Mouse (Mus musculus) lung, postnatal 0 days (tissue): ENCODE results near the gene Myo1e. TPM values are rescaled to one million over a fixed set of nuclear protein-coding genes. Genes with fewer than 3 reads are reported as not detected.

Experiments used
- ATAC-seq: fragments of 200-750 bp; cut with Nextera tagmentation; 2 replicates; pipeline ENCODE4 v1.8.0; 2017; ENCODE audit warnings: moderate library complexity
- DNase-seq: peaks from one replicate; pipeline ENCODE4 v3.0.0-alpha.2; 2016; ENCODE audit warnings: low spot score
- H3K27ac ChIP-seq: fragments of 300-500 bp; sonication (generic); 2 replicates; pipeline ENCODE4 v1.5.1; 2014; ENCODE audit warnings: antibody characterized with exemption, mild to moderate bottlenecking, low read length, mixed read lengths
- H3K27me3 ChIP-seq: fragments of 300-500 bp; sonication (generic); replicated peaks from 2 replicates; pipeline ENCODE4 v1.6.1; 2014; ENCODE audit warnings: low read length, mixed read lengths; ENCODE audit not compliant: insufficient read depth
- H3K36me3 ChIP-seq: fragments of 300-500 bp; sonication (generic); 2 replicates; pipeline ENCODE4 v1.6.1; 2014; ENCODE audit warnings: low read length, mixed read lengths; ENCODE audit not compliant: insufficient read depth
- H3K4me1 ChIP-seq: fragments of 300-500 bp; sonication (generic); 2 replicates; pipeline ENCODE4 v1.6.1; 2014; ENCODE audit warnings: antibody characterized with exemption, low read depth, low read length, mixed read lengths; ENCODE audit not compliant: insufficient read depth
- H3K4me2 ChIP-seq: fragments of 300-500 bp; sonication (generic); replicated peaks from 2 replicates; pipeline ENCODE4 v1.6.1; 2014; ENCODE audit warnings: low read depth, mild to moderate bottlenecking, low read length, moderate library complexity, mixed read lengths
- H3K4me3 ChIP-seq: fragments of 300-500 bp; sonication (generic); 2 replicates; pipeline ENCODE4 v1.5.1; 2014; ENCODE audit warnings: low read depth, low read length
- H3K9ac ChIP-seq: fragments of 300-500 bp; sonication (generic); replicated peaks from 2 replicates; pipeline ENCODE4 v1.6.1; 2014; ENCODE audit warnings: low read depth, mild to moderate bottlenecking
- H3K9me3 ChIP-seq: fragments of 300-500 bp; sonication (generic); 2 replicates; pipeline ENCODE4 v1.6.1; 2016; ENCODE audit warnings: low read length, mixed read lengths
- CTCF ChIP-seq: IDR thresholded peaks from 2 replicates; pipeline ENCODE4 v1.5.1; 2016; ENCODE audit warnings: antibody characterized with exemption, mild to moderate bottlenecking
- EP300 ChIP-seq: IDR thresholded peaks from 2 replicates; pipeline ENCODE4 v1.6.1; 2016; ENCODE audit warnings: antibody characterized with exemption, mild to moderate bottlenecking, control low read depth
- WGBS: fragments of 180-500 bp; shearing (Covaris S2); extraction: QIAGEN DNeasy Blood & Tissue Kit; methylation state at CpG from one replicate; pipeline ENCODE4 v1.1.7; 2014; 5-methylcytosine and 5-hydroxymethylcytosine counted together
- polyA plus RNA-seq: library from polyadenylated mRNA; unstranded; fragments of >200 nt; fragmentation: Nextera tagmentation; extraction: Ambion mirVana; gene quantifications from 2 replicates; pipeline ENCODE4 v1.2.1, GENCODE M21; 2015

The Myo1e gene
- polyA plus RNA-seq, 1 experiment from 2014 or later = 36.0 TPM

GRCm38 (mm10) chr9:70391660-70392562 lies 184.8 kb downstream of the Myo1e start:
- Histone ChIP-seq H3K27me3 (no peaks in the 10 kb centered on the region), H3K9me3 (no peaks in the 10 kb centered on the region), H3K4me1 (no peaks in the 10 kb centered on the region), H3K4me3 (no peak overlapping the region), H3K9ac (no peak overlapping the region), H3K4me2 (no peak overlapping the region), H3K36me3 (peaks cover 15% of the 10 kb centered on the region), H3K27ac (no peak overlapping the region)
- ATAC-seq (no peak), DNase-seq (no peak)
- TF ChIP-seq EP300 = no peak
- TF ChIP-seq CTCF = no peak
- WGBS = 70% methylated on average over 12 of the region's 12 CpGs

DNA sequence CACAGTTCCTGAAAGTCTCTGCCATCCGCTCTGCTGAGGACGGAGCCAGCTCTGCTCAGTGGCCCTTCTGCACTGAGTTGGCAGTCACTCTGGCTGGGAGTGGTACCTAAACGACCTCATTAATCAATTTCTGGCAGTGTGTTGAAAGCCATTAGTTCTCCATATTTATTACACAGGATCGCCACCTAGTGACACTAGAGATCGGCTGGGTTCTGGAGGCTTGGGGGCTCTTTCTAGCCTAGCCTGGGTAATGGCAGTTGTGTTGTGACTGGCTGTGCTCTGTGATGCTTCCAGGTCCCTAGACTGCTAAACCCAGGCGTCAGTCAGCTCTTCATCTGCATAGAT lies 185.4 kb downstream of the Myo1e start:
- no peak overlapping the region for H3K4me2 ChIP-seq
- ATAC-seq (no peak), DNase-seq (peak; percentile 42)
- WGBS = 17% methylated on average over 6 of the region's 6 CpGs
- H3K27ac ChIP-seq = no peak overlapping the region
- TF ChIP-seq CTCF = peak; percentile 60
- TF ChIP-seq EP300 = no peak
- H3K9ac ChIP-seq = no peak overlapping the region
- no peaks in the 10 kb centered on the region for H3K9me3 ChIP-seq
- H3K4me1 ChIP-seq = no peaks in the 10 kb centered on the region
- H3K4me3 ChIP-seq = no peak overlapping the region
- peaks cover 15% of the 10 kb centered on the region for H3K36me3 ChIP-seq
- H3K27me3 ChIP-seq = no peaks in the 10 kb centered on the region

DNA sequence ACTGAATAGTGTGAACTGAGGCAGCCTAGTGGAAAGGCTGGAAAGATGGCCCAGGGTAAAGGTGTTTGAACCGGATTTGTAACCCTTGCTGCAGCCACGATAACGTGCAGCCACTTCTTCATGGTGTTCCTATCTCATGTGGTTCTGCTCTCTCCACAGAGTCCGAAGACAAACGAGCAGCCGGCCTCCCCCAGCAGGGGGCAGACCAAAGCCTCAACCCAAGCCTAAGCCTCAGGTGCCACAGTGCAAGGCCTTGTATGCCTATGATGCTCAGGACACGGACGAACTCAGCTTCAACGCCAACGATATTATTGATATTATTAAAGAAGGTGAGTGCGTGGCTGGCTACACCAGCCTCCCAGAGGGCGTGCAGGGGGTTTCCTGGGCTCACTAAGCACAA lies 188.5 kb downstream of the Myo1e start:
- no peaks in the 10 kb centered on the region for H3K9me3 ChIP-seq
- DNase-seq (no peak), ATAC-seq (no peak)
- no peak overlapping the region for H3K9ac ChIP-seq
- WGBS = 83% methylated on average over 12 of the region's 12 CpGs
- no peaks in the 10 kb centered on the region for H3K4me1 ChIP-seq
- peaks cover 21% of the 10 kb centered on the region for H3K36me3 ChIP-seq
- no peak overlapping the region for H3K4me3 ChIP-seq
- TF ChIP-seq EP300 = no peak
- peak; percentile 47 for TF ChIP-seq CTCF
- no peak overlapping the region for H3K4me2 ChIP-seq
- no peaks in the 10 kb centered on the region for H3K27me3 ChIP-seq
- no peak overlapping the region for H3K27ac ChIP-seq

DNA sequence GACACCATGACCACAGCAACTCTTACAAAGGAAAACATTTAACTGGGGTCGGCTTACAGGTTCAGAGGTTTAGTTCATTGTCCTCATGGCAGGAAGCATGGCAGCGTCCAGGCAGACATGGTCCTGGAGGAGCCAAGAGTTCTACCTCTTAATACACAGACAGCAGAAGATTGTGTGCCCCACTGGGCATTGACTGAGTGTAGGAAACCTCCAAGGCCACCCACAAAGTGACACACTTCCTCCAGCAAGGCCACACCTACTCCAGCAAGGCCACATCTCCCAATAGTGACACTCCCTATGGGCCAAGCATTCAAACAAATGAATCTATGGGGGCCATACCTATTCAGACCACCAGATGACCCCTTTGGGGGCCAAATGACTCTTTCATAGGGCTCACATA lies 188.9 kb downstream of the Myo1e start:
- H3K9me3 ChIP-seq = no peaks in the 10 kb centered on the region
- no peak for DNase-seq
- H3K4me1 ChIP-seq = no peaks in the 10 kb centered on the region
- H3K4me2 ChIP-seq = no peak overlapping the region
- 70% methylated on average over 2 of the region's 2 CpGs for WGBS
- no peaks in the 10 kb centered on the region for H3K27me3 ChIP-seq
- ATAC-seq = no peak
- H3K9ac ChIP-seq = no peak overlapping the region
- H3K4me3 ChIP-seq = no peak overlapping the region
- H3K27ac ChIP-seq = no peak overlapping the region
- peaks cover 21% of the 10 kb centered on the region for H3K36me3 ChIP-seq
- no peak for TF ChIP-seq CTCF
- TF ChIP-seq EP300 = no peak

GRCm38 (mm10) chr9:70401937-70402539 lies 194.9 kb downstream of the Myo1e start:
- no peak for DNase-seq
- Histone ChIP-seq H3K9me3 (no peaks in the 10 kb centered on the region), H3K27me3 (no peaks in the 10 kb centered on the region), H3K9ac (no peak overlapping the region), H3K36me3 (peaks cover 9% of the 10 kb centered on the region; the same call in 1 of the 2 replicates), H3K4me1 (no peaks in the 10 kb centered on the region), H3K4me3 (no peak overlapping the region), H3K27ac (no peak overlapping the region), H3K4me2 (no peak overlapping the region)
- WGBS = 84% methylated on average over 8 of the region's 8 CpGs
- no peak for ATAC-seq
- TF ChIP-seq CTCF (no peak), EP300 (no peak)

DNA sequence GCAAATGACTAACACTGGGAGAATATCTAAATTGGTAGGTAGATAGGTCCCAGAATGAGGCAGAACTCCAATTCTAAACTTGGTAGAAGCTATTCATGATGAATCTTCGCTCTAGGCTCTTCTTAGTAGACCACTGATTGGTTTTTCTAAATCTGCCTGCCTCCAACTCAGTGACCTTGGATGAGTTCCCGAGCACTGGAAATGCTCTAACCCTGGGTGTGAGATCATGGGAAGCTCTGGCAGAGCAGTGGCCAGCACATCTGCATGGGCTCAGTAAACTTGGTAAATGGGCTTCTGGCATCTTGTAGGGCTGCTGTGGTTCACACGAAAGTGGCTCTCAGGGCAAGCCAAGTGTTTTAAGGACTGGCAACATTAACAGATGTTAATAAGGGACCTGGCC lies 199.4 kb downstream of the Myo1e start:
- Histone ChIP-seq H3K9ac (no peak overlapping the region), H3K27me3 (no peaks in the 10 kb centered on the region), H3K4me1 (no peaks in the 10 kb centered on the region), H3K4me2 (no peak overlapping the region), H3K9me3 (no peaks in the 10 kb centered on the region), H3K27ac (no peak overlapping the region), H3K36me3 (no peaks in the 10 kb centered on the region), H3K4me3 (no peak overlapping the region)
- TF ChIP-seq EP300 = no peak
- no peak for TF ChIP-seq CTCF
- DNase-seq (no peak), ATAC-seq (no peak)
- WGBS = 73% methylated on average over 3 of the region's 3 CpGs
